Mouse (Mus musculus) cerebellum, postnatal 4 days (tissue): ENCODE data around the gene Sorl1.

Source experiments
- DNase-seq, 2 experiments: peaks; one replicate each; pipeline ENCODE4 v3.0.0; 2022; ENCODE audit warnings: low spot score in 2 of 2, mixed read lengths in 1 of 2

Sorl1 gene

DNA sequence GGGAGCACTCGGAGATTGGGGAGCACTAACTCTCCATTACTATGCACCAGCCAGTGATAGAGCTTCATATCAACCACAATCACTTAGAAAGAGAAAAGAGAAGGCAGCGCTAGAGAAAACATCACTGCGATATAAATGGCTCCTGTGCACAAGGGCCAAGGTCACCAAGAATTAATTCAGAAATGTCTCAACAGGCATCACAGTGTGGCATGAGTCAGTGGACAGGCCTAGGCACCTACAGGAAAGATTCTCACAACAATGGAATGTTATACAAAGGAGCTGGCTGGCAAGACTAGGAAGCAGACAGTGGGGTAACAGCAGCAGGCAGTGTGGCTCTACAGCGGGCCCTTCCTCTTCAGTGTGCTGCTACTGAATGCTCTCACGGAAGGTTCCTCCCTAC lies 115.6 kb downstream of the Sorl1 start:
- no peak for DNase-seq

GRCm38 (mm10) chr9:42005101-42005500 lies 119.0 kb downstream of the Sorl1 start:
- no peak for DNase-seq

- no peak for DNase-seq
Measured at GRCm38 (mm10) chr9:42004140-42004539, 120.0 kb downstream of the Sorl1 start.

GRCm38 (mm10) chr9:41999498-42000473 lies 124.3 kb downstream of the Sorl1 start:
- DNase-seq: peak in 1 of 2 experiments; percentile 37

DNA sequence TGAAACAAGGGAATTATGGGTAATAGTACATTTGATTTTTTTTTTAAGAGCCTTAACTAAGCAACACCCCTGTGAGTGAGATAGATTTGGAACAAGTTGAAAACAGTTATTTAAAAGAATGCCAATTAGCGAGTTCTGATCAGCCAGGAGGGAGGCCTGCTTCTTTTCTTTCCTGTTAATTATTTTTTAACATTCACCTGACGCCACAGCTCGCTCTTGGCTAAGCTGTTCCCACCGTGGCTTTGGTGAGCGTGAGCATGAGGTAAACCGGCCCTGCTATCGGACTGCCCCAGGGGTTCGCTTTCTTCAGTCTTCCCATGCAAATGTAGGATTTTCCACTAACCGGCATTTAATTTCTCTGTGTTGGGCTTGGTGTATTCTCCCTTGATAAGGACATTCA lies 128.8 kb downstream of the Sorl1 start:
- DNase-seq: no peak

DNA sequence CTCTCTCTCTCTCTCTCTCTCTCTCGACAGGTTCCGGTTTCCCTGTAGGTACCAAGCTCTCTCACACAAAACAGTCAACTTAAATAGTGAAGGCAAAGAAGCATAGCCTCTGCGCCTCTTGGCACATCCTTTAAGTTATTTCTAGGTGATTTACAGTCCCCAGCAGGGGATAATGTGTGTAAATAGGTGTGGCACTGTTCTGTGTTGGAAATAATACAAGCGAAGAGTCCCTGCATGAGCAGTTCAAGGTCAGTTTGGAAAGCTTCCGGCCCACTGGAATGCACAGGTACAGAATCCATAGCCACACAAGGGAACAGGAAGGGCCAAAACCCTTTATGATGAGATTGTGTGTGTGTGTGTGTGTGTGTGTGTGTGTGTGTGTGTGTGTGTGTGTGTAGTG lies 130.3 kb downstream of the Sorl1 start:
- DNase-seq: no peak

DNA sequence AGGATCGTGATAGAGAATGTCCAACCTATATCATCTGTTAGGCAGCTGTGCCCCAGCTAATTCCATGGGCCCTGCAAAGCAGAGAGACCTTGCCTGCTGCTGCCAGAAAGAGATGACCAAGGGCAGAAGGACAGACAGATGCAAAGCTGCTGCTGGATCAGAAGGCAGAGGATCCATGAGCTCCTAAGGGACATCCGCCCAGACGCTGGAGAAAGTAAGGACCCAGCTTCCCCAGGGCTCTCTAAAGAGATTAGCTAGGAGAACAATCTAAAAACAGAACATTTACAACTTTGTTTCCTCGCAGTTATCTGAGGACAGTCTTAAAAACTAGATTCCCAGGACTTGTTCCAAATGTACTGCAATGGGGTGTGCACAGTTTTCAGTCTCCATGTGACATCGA lies 131.3 kb downstream of the Sorl1 start:
- no peak for DNase-seq

DNA sequence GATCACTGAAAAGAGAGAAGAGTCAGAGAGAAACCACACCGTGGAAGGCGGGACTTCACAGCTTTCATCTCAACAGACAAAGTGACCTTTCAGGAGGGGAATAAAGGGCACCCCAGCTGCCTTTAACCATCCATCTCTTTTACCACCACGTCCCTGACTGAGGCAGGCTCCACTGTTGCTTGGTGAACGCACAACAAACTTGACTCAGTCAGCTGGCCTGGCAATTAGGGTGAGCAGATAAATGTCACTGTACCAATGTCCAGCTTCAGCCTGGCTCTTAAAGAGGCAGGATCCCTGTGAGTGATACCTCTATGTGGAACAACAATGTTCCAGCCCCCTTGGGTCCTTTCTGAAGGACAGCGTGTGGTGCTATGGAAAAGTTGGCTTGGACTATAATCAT lies 138.5 kb downstream of the Sorl1 start:
- no peak for DNase-seq

DNA sequence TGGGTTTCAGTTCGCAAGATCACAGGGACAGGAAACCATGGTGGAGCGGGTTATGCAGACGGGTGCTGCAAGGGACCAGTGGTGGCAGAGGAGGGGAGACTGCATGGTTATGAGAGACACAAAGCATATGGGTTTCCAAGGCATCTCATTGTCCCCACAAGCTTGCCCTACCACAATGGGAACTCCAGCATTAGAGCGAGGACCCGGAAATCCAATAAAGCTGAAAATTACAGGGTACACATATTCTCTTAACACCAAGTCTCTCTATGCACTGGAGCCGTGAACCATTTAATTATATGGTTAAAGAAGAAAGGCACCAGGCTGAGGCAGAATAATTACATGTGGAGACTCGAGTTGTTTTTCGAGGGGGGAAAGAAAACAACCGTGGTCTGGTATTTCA lies 139.0 kb downstream of the Sorl1 start:
- DNase-seq: no peak

DNA sequence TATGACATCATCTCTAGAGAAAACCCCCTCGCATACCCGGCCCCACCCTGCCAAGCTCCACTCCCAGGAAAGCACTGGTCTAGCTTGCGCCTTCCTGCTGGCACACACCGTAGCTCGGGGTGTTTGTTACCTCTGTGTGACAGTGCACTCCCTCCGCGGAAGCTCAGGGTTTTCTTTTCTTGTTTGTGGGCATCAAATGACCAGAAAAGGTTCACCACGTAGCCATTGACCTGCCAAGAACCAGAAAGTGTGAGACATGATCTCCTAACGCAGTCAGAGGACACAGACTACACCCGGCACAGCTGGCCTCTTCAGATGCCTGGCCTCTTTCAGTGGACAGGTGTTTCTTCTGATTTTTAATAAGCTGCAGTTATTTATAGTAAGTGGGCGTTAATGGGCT lies 139.8 kb downstream of the Sorl1 start:
- no peak for DNase-seq

DNA sequence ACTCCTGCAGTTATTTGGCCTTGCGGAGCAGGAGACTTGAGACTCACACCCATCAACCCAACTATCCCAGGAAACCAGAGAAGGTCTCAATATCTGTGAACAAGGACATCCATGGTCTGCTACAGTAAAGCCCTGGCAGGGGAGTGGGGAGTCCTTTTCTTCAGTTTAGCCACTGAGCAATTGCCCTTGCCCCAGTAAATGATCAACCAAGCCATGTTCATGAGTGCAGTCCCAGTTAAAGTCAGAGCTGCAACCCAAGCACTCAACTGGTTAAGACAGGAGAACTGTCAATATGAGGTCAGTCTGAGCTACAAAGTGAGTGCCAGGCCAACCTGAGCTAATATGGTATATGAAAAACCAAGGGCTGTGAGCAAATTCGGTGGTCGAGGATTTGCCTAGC lies 140.8 kb downstream of the Sorl1 start:
- no peak for DNase-seq

GRCm38 (mm10) chr9:41982760-41983159 lies 141.3 kb downstream of the Sorl1 start:
- DNase-seq: no peak

DNA sequence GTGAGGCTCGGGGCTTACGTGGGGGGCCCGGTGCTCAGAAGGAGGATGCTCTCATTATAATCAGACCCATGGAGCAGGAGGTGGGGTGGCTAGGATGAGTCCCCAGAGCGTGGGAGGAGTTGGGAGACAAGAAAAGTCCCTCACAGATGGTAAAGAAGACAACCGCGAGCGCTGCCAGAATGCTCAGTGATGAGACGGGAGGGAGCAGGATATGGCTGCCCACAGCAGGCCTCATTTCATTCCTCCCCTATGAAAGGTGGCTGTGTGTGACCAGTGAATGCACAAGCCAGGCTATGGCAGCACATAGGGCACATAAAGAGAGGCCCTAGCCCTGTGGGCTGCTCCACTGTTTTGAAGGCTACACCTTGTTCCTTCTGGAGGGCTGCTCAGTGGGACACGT lies 142.1 kb downstream of the Sorl1 start:
- no peak for DNase-seq

DNA sequence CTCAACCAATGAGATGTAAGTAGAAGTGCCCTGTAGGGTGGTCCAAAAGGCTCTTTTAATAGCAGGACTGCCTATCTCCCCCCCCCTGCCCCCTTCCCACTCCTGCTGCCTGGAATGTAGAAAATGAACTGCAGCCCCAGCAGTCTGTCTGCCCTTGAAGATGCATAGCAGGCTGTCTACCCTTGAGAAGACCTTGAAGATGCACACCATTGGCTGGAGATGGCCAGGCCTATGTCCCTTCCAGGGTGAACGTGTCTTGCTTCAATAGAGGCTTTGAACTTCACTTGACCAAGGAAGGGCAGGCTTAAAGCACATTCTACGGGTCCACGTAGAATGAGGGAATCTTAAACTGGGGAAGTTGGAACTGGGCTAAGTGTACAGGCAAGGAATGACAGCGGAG lies 142.8 kb downstream of the Sorl1 start:
- DNase-seq: no peak

DNA sequence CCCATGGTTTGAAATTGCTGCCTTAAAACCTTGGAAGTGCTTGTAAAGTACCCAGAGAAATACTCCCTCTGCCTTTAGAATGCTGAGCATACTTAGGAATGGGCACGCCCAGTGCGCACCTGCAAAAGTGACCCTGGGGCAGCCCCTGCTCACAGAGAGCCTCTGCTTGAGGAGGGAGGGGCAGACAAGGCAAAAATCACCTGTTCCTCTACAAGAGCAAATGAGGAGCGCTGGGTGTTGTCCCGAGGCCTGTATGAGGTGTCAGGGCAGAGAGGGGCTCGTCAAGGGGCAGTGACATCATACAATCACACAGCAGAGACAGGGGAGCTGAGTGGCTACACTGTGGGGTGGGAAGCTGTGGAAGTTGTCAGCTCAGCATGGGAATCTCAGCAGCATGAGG lies 143.3 kb downstream of the Sorl1 start:
- DNase-seq: no peak

DNA sequence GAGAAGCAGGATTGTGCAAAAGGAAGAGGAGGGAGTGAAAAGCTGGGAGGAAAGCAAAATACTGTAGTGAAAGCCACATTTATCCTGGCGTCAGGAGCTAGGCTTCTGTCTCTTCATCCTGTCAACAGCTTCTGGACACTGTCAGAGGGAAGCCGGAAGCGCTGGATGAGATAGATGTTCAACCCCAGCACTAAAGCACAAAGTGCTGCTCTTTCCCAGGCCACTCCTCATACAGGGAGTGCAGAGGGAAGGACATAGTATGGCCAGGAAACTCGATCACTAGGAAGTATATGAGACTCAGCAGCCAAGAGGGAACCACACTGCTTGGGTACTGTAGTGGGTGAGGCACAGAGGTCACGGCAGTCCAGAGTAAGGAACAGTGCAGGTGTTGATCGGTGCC lies 145.7 kb downstream of the Sorl1 start:
- DNase-seq: no peak

GRCm38 (mm10) chr9:41975968-41976367 lies 148.1 kb downstream of the Sorl1 start:
- no peak for DNase-seq

DNA sequence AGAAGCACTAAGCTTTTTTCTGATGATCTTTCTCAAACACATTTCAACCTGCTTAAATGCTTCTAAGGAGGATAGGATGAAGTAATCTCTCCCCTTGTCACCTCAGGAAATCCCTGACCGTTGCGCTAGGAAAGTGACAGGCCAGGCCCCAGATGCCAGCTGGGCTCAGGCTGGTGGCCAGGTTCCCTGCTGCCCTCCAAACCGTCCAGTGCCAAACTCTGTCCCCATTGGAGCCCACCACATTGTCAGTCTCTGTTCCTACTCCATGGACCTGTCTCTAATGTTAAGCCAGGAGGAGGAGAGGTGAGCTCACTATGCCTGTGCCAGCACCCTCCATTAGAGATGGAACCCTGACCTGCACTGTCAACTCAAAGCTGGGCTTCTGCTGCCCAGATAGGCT lies 149.4 kb downstream of the Sorl1 start:
- peak in 1 of 2 experiments; percentile 43 for DNase-seq

DNA sequence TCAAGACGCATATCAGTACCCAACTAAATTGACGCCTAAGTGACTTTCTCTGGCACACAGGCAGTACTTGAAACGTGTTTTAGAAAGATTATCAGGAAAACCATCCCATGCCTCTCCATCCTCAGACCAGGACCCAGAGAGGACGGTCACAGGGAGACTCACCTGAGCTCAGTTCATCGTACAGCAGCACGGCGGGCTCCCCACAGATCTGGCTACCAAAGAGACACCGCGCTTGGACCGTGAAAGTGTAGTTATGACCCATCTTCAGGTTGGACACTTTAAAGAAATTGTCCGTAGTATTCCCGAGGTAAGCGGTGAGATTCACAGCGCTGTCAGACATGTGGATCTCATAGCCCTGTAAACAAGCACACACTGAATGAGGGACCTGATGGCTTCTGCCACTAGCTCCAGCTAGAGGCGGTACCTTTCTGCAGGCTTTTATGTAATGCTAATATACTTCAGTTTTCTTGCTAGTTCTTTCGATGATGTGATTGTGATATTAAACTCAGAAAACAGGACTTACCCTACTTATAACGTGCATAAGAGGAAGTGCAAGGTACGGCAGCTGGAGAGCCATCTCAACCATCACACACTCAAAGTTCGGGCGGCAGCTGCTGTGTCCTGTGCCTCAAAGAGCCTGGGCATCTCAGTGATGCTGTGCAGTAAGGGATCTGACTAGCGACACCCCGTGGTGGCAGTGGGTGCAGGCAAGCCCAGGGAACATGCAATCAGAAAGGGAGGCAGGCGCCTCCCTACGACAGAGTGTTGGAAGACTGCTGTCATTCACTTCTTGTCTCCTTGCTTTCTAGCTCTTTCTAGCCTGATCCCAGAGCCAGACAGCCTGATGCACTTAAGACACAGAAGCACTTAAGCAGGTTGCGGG lies 150.1 kb downstream of the Sorl1 start:
- DNase-seq: peak; percentile 60 to 79

DNA sequence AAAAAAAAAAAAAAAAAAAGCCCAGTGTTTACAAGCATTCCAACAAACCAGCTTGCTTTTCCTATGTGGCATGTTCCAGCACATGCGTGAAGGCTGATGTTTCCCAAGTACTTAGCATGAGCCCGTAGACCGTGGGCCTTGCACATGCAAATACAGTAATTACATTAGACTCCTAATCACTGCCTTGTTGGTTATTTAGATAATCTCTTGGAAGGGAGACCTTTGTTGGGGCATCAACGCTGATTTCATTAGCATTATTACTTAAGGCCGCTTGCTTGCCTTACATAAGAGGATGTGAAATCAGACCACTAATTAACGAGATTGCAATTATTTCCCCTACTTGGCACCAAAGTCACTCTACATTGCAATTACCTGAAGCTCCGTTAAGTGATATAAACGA lies 154.1 kb downstream of the Sorl1 start:
- no peak for DNase-seq

DNA sequence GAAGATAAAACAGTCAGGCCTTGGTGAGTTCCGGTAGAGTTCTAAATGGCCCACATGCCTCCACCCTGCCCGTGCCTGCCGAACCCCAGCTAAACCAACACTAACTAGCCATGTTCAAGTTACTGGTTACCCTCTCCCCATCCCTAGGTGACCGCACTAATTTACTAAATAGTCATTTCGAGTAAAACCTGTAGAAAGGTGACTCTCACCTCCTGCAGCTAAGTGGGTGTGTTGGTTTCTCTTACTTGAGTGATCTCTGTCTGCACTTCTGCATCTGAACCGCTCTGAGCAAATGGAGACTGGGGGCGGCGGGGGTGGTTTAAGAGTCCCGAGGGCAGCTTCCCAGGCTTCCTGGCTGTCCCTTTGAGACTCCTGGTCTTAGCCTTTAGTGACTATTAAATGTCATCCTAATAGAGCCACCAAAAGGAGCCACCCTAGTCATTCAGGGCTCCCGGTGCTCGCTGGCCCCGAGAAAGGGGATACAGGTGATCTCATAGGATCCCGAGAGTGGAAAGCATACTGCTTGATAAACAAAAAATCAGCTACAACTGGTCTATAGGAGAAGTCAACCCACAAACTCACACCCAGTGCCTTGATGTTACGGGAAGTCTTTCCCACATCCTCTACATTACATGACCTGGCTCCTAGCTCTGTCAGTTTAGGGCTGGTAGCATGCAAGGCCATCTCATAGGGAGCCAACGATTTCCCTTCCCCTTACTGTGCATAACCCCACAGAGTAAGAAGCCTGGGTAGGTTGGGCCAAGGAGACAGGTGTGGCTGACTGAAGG lies 155.2 kb downstream of the Sorl1 start:
- DNase-seq: no peak

- DNase-seq: no peak
Measured at GRCm38 (mm10) chr9:41961274-41961673, 162.8 kb downstream of the Sorl1 start.
